Mouse (Mus musculus): ENCODE measurements around the gene Itpka.

Gene Itpka

DNA sequence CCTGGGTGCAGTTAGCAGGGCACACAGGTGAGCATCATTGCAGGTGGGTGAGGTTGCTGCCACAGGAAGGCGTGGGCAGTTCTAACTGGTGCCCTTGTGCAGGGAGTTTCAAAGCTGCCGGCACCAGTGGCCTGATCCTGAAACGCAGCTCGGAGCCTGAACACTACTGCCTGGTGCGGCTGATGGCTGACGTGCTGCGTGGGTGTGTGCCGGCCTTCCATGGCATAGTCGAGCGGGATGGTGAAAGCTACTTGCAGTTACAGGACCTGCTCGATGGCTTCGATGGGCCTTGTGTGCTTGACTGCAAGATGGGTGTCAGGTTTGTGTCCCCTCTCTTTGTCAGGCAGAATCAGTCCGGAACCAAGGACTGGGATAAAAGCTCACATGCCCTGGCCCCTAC, 7.1 kb downstream of the Itpka start:
- in situ Hi-C loops (cut with MboI; ENCODE audit: unreplicated experiment in 2 of 2), result no loop called here

DNA sequence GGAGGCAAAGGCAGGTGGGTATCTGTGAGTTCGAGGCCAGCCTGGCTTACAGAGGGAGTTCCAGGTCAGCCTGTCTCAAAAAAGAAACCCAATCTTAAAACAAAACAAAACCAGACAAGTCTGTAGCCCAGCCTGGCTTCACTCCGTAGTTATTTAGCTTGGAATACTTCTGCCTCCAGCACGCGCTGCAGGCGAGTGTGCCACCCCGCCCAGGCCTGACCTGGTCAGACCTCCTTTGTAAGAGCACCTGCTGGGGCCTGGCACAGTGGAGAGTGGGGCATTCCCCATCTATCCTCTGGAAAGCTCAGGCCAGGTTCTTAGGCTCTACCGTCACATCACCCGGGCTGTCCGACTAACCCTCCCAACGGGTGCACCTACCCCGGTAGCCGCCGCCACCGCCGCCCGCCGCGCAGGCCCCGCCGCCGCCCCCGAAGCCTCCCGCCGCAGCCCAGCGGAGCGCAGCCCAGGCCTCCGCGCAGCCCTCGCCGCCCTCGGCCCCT, 15.5 kb downstream of the Itpka start:
- in situ Hi-C loops (cut with MboI; ENCODE audit: unreplicated experiment in 2 of 2), result no loop called here

DNA sequence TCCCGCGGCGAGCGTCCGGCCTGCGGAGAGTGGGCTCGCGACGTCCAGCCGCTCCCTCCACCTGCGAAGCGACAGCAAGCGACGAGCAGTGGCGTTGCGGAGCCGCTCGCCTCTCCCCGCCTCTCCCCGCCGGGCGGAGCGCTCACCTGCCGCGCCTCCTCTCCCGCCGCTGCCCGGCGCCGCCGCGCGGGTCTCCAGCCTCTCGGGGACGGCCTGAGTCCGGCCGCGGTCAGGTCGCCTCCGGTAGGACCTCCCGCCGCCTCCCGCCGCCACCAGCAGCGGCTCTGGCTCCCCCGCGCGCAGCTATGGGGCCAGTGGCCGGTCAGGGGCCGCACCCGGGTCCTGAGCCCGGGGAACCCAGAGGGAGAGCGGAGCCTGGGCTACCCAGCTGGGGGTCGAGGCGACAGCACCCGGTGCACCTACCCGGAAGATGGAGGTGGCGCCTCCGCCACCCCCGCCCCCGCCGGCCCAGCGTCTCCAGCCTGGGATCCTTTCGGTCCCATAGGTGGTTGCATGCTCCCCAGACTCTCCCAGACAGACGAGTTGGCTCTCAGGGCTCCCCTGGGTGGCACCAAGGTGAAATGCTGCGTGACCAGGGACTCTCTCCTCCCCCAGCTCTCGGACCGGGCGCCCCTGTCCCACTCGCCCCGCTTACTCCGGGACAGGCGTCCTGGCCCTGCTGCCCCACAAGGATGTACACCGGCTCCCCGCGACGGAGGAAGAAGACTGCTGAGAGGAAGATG, 16.1 kb downstream of the Itpka start:
- in situ Hi-C loops (cut with MboI; ENCODE audit: unreplicated experiment in 2 of 2), result no loop called here

DNA sequence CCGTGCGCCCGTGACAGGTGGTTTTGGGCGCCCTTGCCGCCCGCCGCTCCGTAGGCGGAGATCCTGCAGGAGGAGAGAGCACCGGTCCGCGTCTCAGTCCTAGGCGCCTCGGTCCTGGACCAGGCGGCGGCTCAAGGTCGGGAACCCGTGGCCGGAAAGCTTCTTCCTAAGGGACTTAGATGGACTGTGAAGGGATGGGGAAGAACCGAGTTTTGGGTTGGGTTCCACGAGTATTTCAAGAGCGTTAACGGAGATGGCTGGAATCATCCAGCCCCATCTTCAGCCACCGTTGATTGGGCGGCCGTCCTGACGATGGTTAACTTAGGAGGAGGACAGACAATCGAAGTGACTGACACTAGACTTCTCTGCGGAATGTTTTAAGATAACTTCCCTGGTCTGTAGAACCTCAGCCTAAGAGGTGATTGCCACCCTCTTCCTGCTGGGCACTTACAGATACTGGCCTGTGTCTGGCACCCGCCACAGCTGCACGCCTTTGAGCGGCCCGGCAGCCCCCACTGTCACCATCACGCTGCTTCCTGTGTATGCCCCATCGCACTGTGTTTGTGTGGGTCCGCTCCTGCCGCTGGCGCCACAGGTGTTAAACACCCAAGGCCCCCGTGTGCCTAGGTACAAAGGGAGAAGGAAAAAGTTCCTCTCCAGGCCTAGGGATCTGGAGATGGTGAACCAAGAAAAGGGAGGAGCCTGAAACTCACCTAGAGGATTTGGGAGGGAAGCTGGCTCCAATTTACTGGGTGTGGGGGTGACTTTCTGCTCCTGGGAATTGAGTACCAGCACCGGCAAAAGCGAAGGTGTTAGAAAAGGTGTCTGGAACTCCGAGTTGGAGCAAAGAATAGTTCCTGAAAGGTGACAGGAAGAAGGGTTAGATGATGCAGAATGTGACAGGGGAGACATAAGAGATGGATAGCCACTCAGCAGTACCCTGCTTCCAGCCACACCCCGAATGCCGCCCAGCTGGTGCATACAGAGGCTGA, 17.0 kb downstream of the Itpka start:
- in situ Hi-C loops (cut with MboI; ENCODE audit: unreplicated experiment in 2 of 2), result no loop called here

DNA sequence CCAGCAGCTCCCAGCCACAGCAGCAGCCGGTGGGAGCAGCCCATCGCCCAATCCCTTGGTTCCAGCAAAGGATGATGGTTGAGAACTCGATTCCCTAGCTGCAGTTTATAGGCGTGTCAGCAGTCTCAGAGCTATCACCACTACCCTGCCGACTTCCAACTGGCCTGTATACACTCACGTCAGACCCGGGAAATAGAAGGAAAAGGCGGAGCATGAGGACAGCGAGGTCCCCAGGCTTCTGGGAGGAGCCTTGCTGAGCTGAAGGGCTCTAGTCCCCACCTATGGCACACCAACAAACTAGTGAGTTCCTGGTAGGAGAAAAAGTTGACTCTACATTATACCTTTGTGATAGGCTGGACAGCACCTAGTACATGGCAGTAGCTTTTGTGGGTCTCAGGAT, 18.1 kb downstream of the Itpka start, which contains the start of gene Ltk:
Ltk (minus strand) TSS at position 181 of the 400 bp plus-strand sequence.
- in situ Hi-C loops (cut with MboI; ENCODE audit: unreplicated experiment in 2 of 2), result no loop called here

DNA sequence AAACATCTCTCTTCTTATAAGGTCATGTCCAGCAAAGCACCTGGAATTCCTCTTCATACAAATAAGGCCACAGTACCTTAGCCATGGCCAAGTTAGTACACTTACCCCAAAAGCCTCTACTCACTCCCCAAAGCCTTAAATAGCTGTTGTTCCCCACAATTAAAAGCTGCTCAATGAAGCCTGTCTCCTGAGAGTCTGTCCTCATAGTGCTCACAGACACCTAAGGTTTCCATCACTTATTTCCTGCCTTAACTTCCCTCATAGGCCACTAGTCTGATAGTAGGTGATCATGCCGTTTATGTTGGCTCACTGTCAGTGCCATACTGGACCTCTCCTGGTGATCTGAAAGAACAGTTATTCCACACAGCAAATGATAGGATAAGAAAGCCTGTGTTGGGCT, 20.1 kb downstream of the Itpka start:
- in situ Hi-C loops (cut with MboI; ENCODE audit: unreplicated experiment in 2 of 2), result no loop called here

DNA sequence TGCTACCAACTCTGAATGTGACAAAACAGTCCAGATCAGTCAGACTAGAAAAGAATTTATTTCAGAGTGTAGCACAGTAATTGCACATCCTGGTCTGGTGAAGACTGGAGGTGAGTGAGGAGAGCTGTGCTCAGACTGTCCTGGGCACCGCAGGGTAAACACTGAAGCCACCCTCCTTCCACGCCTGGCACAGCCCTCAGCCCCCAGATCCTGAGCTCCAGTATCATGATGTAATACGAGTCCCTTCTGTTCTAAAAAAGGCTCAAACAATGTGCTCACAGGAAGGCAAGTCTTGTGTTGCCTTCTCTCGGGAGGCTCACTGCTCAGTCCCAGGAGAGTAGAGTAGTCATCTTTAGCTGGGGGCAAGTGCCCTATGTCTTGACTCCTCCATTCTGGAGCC, 21.8 kb downstream of the Itpka start:
- in situ Hi-C loops (cut with MboI; ENCODE audit: unreplicated experiment in 2 of 2), result no loop called here

DNA sequence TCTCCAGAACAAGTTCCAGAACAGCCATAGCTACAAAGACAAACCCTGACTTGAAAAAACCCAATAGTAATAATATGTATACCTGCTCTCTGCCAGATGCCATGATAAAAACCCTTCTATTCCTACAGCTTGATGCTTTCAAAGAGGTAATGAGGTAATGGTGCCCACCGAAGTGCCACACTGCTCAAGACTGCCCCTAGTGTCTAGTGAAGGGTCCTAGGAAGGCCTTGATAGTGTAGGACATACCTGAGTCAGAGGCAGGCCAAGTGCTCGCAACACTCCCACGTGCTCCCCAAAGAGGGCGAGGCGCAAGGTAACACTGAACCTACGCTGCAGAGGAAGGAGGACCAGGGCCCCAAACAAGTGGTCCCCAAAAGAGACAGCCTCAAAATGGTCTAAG, 25.1 kb downstream of the Itpka start:
- in situ Hi-C loops (cut with MboI; ENCODE audit: unreplicated experiment in 2 of 2), result no loop called here

DNA sequence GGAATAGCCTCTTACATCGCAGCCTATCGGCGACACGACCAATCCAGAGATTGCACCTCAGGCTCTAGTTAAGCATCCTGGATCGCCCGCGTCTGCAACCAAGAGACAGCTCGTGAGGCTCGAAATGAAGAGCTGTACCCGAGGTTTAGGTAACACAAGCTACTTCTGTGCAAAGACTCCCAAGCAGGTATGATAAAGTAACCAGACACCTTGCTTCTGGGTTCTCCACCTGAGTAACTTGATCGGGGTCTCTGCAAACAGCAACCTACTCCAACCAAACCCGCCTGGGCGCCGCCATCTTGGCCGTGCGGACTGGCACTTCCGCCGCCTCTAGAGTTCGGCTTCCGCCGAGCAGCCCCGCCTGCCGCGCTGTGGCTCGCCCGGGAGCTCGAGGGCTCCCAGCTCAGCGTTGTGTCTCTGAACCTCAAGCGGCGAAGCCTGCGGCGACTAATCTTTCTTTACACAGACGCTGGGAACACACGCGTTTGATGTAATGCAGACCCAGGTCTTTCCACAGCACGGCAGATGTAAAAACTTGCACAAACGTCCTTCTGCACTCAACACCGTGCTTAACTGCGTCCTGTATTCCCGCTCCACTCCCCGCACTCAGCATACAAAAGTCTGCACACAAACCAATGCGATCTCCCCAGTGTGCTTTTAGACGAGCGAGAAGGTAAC, 45.2 kb downstream of the Itpka start, which contains the start of gene Rpap1:
Rpap1 (minus strand) TSS at position 332 of the 678 bp plus-strand sequence.
- in situ Hi-C loops (cut with MboI; ENCODE audit: unreplicated experiment in 2 of 2), result loop anchor here (5.0 to 10.0 kb wide), 2 partner anchors 93 to 95 kb away; no protein-coding TSS in a partner anchor

DNA sequence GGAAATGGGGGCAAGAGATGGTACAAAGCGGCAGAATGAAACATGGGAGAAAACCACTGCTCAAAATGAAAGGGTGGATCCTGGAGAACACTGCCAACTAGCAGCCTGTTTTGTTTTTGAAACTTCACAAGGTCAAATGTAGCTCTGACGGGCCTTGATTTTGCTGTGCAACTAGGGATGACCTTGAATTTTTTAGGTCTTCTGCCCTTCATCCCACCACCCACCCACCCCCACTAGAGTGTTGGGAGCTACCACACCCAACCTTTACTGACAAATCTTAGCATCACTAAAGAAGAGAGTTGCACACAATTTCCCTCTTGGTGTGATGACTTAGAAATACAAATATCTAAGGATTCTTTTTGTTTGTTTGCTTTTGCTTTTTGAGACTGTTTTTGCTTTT, 47.9 kb downstream of the Itpka start:
- in situ Hi-C loops (cut with MboI; ENCODE audit: unreplicated experiment in 2 of 2), result loop anchor here (5.0 to 10.0 kb wide), 3 partner anchors 95 to 155 kb away; no protein-coding TSS in a partner anchor

DNA sequence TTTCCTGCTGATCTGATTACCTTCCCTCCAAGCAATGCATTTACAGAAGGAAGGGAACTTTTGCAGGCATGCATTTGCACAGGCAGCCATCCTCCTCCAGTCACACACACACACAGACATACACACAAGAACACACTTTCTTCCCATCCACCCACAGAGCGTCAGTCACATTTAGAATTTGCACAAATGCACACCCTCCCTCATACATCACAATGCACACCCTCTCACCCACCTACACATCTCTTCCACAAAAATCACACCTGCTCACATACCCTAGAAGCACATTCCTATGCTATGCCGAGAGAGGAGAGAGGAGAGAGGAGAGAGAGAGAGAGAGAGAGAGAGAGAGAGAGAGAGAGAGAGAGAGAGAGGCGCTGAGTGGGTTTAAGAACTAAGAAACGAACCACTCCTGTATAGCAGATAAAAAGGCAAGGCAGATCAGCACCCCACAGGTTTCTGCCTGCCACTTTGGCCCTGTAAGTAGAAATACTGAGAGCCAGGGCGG, 55.2 kb downstream of the Itpka start, which contains the start of gene Tyro3:
Tyro3 (plus strand) TSS at position 455 of the 505 bp plus-strand sequence.
- in situ Hi-C loops (cut with MboI; ENCODE audit: unreplicated experiment in 2 of 2), result loop anchor here (5.0 to 10.0 kb wide), 2 partner anchors 147 to 215 kb away; no protein-coding TSS in a partner anchor

DNA sequence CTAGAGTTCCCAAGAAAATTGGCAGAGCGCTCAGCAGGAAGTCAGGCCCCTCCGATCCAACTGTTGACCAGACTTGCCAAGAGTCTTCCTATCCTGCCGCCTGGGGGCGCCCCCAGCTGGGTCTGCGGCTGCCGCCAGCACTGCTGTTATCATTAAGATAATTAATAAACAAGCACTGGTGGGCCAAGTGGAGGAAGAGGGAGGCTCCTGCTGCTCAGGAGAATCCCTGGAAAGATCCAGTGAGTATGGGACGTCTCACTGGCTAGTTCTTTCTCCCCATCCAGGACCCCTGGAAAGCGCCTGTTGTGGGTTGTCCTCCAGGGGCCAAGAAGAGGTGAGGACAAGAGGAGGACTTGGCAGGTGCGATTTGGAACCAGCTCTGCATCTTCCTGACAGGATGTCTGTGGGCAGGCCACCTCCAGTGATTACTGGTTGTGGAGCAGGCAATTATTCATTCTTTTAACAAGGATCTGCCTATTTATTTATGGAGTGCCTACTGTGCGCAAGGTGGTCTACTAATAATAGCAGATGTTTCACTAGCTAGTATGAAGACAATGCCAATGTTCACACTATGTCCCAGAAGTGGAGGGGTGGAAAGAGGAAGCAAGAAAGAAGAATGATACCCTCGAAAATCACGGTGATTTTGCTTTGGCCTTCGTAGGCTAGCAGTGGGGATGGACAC, 56.2 kb downstream of the Itpka start:
- in situ Hi-C loops (cut with MboI; ENCODE audit: unreplicated experiment in 2 of 2), result loop anchor here (5.0 to 10.0 kb wide), 2 partner anchors 146 to 214 kb away; no protein-coding TSS in a partner anchor

DNA sequence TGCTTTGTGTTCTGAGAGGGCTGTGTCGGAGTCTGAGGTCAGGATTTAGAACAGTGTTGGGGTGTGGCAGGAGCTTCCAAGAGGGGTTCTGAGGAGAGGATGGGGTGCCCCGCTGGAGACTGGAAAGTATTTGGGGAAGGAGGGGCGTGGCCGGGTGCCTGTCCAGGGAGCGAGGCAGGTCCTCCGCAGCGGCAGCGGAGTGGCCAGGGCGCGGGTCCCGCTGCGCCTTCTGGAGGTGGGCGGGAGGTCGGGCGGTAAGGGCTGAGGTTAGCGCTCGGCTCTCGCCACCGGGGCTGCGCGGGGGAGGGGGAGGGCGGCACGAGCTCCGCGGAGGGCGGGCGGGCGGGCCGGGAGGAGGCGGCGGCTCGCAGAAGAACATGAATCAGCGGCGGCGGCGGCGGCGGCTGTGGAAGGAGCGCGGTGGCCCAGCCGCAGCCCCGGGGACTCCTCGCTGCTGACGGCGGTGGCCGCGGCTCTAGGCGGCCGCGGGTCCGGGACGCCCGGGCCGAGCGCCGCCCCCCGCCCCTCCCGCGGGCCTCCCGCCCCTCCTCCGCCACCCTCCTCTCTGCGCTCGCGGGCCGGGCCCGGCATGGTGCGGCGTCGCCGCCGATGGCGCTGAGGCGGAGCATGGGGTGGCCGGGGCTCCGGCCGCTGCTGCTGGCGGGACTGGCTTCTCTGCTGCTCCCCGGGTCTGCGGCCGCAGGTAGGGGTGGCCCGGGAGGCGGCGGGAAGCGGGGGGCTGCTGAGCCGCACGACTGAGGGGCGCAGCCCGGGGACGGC, 57.2 kb downstream of the Itpka start:
- in situ Hi-C loops (cut with MboI; ENCODE audit: unreplicated experiment in 2 of 2), result loop anchor here (5.0 to 10.0 kb wide), 2 partner anchors 145 to 213 kb away; no protein-coding TSS in a partner anchor

DNA sequence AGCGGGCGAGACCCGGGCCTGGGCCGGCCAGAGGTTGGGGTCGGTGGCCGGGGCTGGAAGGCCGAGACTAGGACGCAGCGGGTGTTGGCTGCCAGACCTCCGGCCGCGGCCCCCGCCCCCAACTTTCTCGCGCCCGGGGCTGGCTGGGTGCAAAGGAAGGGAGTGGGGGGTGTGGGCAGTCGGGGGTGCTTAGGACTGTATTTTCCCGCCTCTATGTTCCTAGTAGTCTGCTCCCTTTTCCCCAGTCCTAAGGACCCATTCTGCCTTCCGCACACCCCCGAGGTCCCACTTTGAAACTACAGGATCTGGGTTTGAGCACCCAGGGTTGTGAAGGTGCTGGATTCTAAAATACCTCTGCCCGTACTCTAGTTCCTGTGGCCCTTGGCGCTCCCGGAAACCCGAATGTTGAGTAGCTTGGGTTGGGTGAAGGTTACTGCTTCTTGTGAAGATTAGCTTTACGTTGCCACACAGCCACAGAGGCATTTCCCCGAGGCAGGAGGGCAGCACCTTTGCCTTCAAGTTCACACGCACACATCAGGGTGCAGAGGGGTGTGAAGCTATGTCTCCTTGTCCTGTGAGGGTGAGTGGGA, 57.9 kb downstream of the Itpka start:
- in situ Hi-C loops (cut with MboI; ENCODE audit: unreplicated experiment in 2 of 2), result loop anchor here (5.0 to 10.0 kb wide), 2 partner anchors 145 to 212 kb away; no protein-coding TSS in a partner anchor

All from v-Abl transformed pro-B cells (cell line).